Mouse (Mus musculus) testis, postnatal 10 days (tissue): ENCODE data around the gene Trmt6.

Experiments
- DNase-seq: peaks from one replicate; pipeline ENCODE4 v3.0.0; 2021; ENCODE audit warnings: low spot score

The Trmt6 gene

GRCm38 (mm10) chr2:132815608-132816314 lies at the start of gene Trmt6, which contains the start of gene Mcm8:
Gene Trmt6 (minus strand): TSS chr2:132816055.
Gene Mcm8 (plus strand): TSS chr2:132816141.
- peak; percentile 92 for DNase-seq

GRCm38 (mm10) chr2:132863325-132863724 lies 47.5 kb upstream of the Trmt6 start:
- no peak for DNase-seq

GRCm38 (mm10) chr2:132861456-132861855 lies 45.6 kb upstream of the Trmt6 start:
- no peak for DNase-seq

GRCm38 (mm10) chr2:132860435-132860834 lies 44.6 kb upstream of the Trmt6 start:
- DNase-seq: no peak

GRCm38 (mm10) chr2:132856333-132856732 lies 40.5 kb upstream of the Trmt6 start:
- DNase-seq: no peak

- DNase-seq: no peak
Observed at GRCm38 (mm10) chr2:132853051-132853450, 37.2 kb upstream of the Trmt6 start.

- no peak for DNase-seq
Observed at GRCm38 (mm10) chr2:132849141-132849540, 33.3 kb upstream of the Trmt6 start.

- no peak for DNase-seq
Observed at GRCm38 (mm10) chr2:132848361-132848760, 32.5 kb upstream of the Trmt6 start.

- no peak for DNase-seq
Observed at GRCm38 (mm10) chr2:132847581-132847980, 31.7 kb upstream of the Trmt6 start.

GRCm38 (mm10) chr2:132846407-132847358 lies 30.8 kb upstream of the Trmt6 start, which contains the start of gene Crls1:
Gene Crls1 (plus strand): TSS chr2:132846666.
- peak; percentile 97 for DNase-seq

- no peak for DNase-seq
Observed at GRCm38 (mm10) chr2:132841071-132841470, 25.2 kb upstream of the Trmt6 start.

GRCm38 (mm10) chr2:132802976-132803375 lies 12.9 kb downstream of the Trmt6 start:
- DNase-seq: no peak

- DNase-seq: no peak
Observed at GRCm38 (mm10) chr2:132794204-132794586, 21.7 kb downstream of the Trmt6 start.

- no peak for DNase-seq
Observed at GRCm38 (mm10) chr2:132793441-132794203, 22.2 kb downstream of the Trmt6 start.

- DNase-seq: no peak
Observed at GRCm38 (mm10) chr2:132784039-132784438, 31.8 kb downstream of the Trmt6 start.

GRCm38 (mm10) chr2:132781439-132782068 lies 34.3 kb downstream of the Trmt6 start:
- peak; percentile 96 for DNase-seq

- no peak for DNase-seq
Observed at GRCm38 (mm10) chr2:132780978-132781377, 34.9 kb downstream of the Trmt6 start, which contains the start of gene Chgb. Gene Chgb (plus strand): TSS chr2:132781278.

GRCm38 (mm10) chr2:132770822-132771221 lies 45.0 kb downstream of the Trmt6 start:
- DNase-seq: no peak

- no peak for DNase-seq
Observed at GRCm38 (mm10) chr2:132757911-132758310, 57.9 kb downstream of the Trmt6 start.
